Mouse (Mus musculus): ENCODE data around the gene Tmem171.

The Tmem171 gene

GRCm38 (mm10) chr13:98694773-98695314 lies at the start of gene Tmem171:
Gene Tmem171 (minus strand): TSS chr13:98694834.
- no peak for DNase-seq (ENCODE audit: low spot score)

DNA sequence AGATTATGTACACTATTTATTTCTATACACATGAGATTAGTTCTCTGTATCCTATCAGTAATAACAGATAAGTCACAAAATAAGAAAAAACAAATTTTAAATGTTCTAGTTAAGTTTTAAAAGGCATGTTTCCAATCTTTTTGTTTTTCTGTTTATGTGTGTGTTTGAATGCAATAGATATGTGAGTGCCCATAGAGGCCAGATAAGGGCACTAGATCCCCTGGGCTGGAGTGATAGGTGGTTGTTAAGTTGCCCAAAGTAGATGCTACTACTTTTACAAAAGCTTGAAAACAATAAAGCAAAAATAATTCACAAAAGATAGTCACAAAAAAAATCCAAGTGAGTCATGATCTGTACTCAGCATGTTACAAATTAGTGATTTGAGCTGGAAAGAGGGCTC lies 49.2 kb upstream of the Tmem171 start:
- DNase-seq (ENCODE audit: low spot score) = no peak

DNA sequence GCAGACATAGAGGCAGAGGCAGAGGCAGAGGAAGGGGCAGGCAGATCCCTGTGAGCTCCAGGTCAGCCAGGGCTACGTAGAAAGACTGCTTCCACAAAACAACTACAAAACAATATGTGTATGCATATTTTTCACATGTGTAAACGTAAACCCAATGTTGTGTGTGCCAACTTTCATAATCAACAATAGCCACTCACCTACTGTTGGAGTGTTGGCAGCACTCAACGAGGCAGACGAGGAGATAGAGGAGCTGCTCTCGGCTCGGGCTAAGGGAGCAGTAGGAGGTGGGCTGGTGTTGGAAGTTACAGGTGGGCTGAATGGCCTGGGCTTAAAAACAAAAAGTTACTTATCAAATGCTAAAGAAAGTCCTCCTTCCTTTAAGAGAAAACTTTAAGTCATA lies 48.6 kb upstream of the Tmem171 start:
- no peak for DNase-seq (ENCODE audit: low spot score)

GRCm38 (mm10) chr13:98738213-98738612 lies 43.6 kb upstream of the Tmem171 start:
- DNase-seq (ENCODE audit: low spot score) = no peak

GRCm38 (mm10) chr13:98733292-98733691 lies 38.7 kb upstream of the Tmem171 start:
- no peak for DNase-seq (ENCODE audit: low spot score)

- no peak for DNase-seq (ENCODE audit: low spot score)
Observed at GRCm38 (mm10) chr13:98729271-98730062, 34.8 kb upstream of the Tmem171 start.

- DNase-seq (ENCODE audit: low spot score) = no peak
Observed at GRCm38 (mm10) chr13:98726494-98726893, 31.9 kb upstream of the Tmem171 start.

DNA sequence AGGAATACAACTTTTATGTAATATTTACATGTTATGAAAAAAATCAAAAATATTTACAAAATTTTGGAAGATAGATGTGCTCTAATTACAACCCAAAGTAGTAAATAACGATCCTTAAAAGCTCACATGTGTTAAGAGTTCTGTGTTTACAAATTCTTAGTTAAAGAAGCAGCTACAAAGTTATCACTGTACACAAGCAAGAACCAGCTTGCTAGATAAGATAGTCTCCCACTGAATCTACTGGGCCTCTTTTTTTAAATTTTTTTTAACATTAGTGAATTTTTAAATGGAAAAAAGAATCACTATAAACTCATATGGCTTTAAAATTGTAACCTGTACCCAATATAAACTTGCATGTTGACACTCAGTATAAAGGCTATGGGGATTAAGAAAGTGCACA lies 28.8 kb upstream of the Tmem171 start:
- no peak for DNase-seq (ENCODE audit: low spot score)

GRCm38 (mm10) chr13:98722296-98722695 lies 27.7 kb upstream of the Tmem171 start:
- DNase-seq (ENCODE audit: low spot score) = no peak

DNA sequence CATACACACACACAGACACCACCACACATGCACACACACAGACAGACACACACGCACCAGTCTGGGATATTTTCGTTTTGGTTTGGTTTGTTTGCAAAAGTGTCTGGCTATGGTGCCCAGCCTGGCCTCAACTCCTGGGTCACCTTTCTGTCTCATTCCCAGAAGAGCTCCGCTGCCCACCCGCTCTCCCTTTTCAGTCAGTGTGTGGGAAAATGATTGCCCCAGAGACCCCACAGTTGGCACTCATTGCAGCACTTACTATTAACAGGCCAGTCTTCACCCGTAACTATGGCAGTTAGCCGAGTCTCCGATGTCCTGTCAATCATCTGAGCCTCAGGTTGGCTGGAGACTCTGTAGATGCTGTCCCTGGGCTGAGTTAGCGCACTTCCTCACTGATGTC lies 21.5 kb upstream of the Tmem171 start:
- no peak for DNase-seq (ENCODE audit: low spot score)

DNA sequence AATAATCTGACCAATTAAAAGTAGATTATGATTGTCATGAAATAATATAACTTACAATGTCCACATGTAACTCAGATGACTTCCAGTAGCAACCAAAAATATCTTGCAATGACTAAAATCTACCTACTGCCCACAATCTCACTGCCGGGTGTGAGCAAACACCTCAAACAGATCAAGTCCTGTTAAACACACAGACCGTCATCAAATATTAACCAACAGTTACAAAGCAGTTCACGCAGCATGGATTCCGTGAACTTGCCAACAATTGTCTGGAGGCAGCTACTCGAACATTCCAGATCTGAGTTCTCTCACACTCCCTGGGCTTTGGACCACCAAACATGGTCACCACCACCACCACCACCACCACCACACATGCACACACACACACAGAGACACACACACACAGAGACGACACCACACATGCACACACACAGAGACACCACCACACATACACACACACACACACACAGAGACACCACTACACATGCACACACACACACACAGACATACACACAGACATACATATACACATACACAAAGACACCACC lies 20.9 kb upstream of the Tmem171 start:
- no peak for DNase-seq (ENCODE audit: low spot score)

GRCm38 (mm10) chr13:98710655-98711054 lies 16.0 kb upstream of the Tmem171 start:
- no peak for DNase-seq (ENCODE audit: low spot score)

GRCm38 (mm10) chr13:98710236-98710635 lies 15.6 kb upstream of the Tmem171 start:
- DNase-seq (ENCODE audit: low spot score) = no peak

- DNase-seq (ENCODE audit: low spot score) = no peak
Observed at GRCm38 (mm10) chr13:98705501-98705900, 10.9 kb upstream of the Tmem171 start.

DNA sequence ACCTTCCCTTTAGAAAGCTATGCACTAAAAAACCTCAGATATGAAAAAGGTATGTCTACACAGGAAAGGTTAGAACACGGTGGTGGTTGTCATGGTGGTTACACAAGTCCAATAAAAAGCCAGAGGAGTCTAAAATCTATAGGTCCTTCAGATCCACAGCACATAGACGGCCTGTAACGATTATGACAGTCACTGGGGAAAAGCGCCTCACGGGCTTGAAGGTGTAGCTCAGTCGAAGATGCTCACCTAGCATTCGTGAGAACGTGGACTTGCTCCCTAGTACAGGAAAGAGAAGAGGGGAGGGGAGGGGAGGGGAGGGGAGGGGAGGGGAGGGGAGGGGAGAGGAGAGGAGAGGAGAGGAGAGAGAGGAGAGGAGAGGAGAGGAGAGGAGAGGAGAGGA lies 9.2 kb upstream of the Tmem171 start:
- DNase-seq (ENCODE audit: low spot score) = no peak

- no peak for DNase-seq (ENCODE audit: low spot score)
Observed at GRCm38 (mm10) chr13:98702361-98702760, 7.7 kb upstream of the Tmem171 start.

GRCm38 (mm10) chr13:98701309-98701675 lies 6.7 kb upstream of the Tmem171 start:
- DNase-seq (ENCODE audit: low spot score) = no peak

GRCm38 (mm10) chr13:98700661-98701308 lies 6.2 kb upstream of the Tmem171 start:
- no peak for DNase-seq (ENCODE audit: low spot score)

- no peak for DNase-seq (ENCODE audit: low spot score)
Observed at GRCm38 (mm10) chr13:98699982-98700540, 5.4 kb upstream of the Tmem171 start.

GRCm38 (mm10) chr13:98699051-98699744 lies 4.6 kb upstream of the Tmem171 start:
- DNase-seq (ENCODE audit: low spot score) = no peak

DNA sequence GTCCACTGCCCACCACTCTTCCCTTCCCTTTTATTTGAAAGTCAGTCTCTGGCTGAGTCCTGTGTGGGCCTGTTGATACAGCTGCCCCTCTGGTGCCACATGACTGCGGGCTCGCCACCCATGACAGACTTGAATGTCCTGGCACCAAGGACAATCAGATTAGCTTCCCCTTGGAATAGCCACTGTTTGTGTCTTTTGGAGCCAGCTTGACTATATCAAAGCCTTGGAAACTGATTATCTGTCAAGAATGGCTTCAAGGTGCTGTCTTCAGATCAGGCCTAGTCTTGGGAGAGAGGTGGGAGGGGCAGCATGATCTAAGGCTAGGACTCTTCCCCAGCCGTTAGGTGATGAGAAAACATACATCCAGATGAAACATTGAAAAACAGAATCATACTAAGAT lies 2.1 kb upstream of the Tmem171 start:
- no peak for DNase-seq (ENCODE audit: low spot score)

- no peak for DNase-seq (ENCODE audit: low spot score)
Observed at GRCm38 (mm10) chr13:98695546-98695945, 912 bp upstream of the Tmem171 start.
